Mouse (Mus musculus): ENCODE data around the gene Bcl9.

Bcl9 gene

DNA sequence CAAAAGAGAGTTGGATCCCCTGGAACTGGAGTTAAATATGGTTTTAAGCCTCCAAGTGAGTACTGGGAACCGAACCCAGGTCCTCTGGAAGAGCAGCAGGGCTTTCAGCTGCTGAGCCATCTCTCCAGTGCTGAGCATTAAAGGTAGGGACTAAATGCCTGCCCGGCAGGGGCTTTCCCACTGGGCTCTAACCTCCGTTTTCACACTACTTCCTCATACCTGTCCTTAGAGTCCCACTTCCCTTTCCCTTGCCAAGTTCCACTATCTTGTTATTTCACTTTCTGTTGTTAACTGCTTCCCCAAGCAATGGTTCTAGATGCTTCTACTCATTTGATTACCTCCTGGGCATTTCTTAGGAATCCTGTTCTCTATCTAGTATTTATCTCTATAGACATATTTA lies 65.4 kb downstream of the Bcl9 start:
- DNase-seq (ENCODE audit: low read depth, low spot score) = no peak

- no peak for DNase-seq (ENCODE audit: low read depth, low spot score)
Measured at GRCm38 (mm10) chr3:97231857-97232256, 65.9 kb downstream of the Bcl9 start.

- DNase-seq (ENCODE audit: low read depth, low spot score) = no peak
Measured at GRCm38 (mm10) chr3:97230631-97231404, 66.9 kb downstream of the Bcl9 start.

DNA sequence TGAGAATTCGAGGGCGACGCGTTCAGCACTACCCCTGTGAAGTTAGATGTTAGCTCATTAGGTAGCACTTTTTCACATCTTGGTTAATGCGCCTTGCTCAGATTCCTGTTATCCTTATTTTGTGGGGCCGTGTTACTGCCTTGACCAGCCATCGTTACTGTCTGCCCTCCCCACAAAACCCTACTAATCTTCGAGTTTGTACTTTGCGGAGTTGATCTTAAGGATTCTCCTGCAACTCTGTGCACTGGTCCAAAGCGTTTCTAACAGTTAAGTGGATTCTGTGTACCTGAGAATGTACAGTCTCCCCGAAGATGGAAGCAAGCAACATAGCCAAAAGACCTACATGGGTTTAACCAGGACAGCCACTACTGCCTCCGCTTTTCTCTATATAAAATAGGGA lies 69.3 kb downstream of the Bcl9 start:
- no peak for DNase-seq (ENCODE audit: low read depth, low spot score)

DNA sequence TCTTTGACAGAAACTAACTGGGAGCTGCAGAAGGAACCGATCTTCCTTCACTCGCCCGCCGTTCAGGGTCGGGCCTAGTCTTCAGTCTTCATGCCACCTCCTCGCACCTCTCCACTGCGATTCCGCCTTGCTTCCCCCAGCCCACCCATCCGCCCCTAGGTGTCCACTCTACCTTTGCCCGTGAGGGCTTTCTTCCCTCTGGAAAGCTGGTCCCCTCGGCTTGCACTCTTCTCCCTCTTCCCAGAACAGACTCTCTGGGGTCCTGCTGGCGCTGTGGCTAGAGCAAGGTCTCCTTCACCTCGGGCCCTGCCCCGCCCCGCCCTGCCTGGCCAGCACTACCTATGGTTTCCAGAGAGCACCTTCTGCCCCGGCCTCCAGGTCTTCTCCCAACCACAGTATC lies 69.7 kb downstream of the Bcl9 start:
- DNase-seq (ENCODE audit: low read depth, low spot score) = no peak

- peak; percentile 82 for DNase-seq (ENCODE audit: low read depth, low spot score)
Measured at GRCm38 (mm10) chr3:97227259-97228005, 70.3 kb downstream of the Bcl9 start.

DNA sequence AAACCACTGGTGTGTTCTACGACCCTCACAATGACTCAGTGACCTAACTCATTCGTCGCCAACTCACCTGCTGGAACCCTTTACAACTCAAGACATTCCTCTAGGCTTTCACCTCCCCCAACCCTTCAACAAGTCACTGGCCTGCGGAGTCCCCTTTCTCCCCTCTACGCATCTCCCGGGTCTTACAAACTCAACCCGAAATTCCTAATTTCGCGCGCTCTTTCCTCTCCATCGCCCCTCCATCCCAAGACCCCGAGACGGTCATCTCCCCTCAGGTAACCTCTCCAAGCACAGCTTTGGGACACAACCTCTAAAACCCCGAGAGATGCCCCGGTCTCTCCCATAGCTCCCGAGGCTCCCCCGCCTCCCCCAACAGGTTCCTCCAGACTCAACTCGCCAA lies 71.0 kb downstream of the Bcl9 start:
- DNase-seq (ENCODE audit: low read depth, low spot score) = no peak

DNA sequence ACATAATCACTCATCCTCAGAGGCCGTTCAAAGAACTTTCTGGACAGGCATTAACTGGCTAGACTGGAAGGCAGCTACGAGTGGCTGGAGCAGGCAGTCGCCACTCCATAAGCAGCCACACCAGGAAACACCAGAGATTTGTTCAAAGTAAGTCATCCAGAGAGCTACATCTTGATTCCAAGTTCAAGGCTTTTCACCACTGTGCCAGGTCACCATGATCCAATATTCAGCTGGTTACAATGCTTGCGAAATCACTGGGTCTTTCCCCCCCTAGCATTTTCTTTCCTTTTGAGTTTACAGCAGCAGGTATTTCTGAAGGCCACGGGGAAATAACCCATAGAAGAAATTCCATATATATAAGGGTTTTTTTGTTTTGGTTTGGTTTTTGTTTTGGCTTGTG lies 72.5 kb downstream of the Bcl9 start:
- DNase-seq (ENCODE audit: low read depth, low spot score) = no peak

- DNase-seq (ENCODE audit: low read depth, low spot score) = no peak
Measured at GRCm38 (mm10) chr3:97223261-97223660, 74.5 kb downstream of the Bcl9 start.

- DNase-seq (ENCODE audit: low read depth, low spot score) = no peak
Measured at GRCm38 (mm10) chr3:97215526-97215925, 82.2 kb downstream of the Bcl9 start.

DNA sequence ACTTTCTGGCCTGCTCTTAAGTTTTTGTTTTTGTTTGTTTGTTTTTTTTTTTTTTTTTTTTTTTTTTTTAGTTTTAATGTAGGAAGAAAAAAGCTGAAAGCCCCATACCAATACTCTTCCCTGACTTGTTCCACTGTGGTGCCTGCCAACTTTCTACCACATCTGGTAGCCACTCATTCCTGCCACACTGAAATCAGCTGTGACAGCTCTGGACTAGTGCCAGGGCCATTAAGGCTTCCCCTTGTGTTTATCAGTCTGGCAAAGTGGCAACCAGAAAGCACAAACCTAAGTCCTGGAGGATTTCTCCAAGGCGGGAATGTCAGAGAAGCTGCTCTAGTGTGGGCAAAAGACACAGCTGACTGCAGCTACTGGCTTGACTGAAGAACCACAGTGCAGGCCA lies 83.3 kb downstream of the Bcl9 start:
- no peak for DNase-seq (ENCODE audit: low read depth, low spot score)

DNA sequence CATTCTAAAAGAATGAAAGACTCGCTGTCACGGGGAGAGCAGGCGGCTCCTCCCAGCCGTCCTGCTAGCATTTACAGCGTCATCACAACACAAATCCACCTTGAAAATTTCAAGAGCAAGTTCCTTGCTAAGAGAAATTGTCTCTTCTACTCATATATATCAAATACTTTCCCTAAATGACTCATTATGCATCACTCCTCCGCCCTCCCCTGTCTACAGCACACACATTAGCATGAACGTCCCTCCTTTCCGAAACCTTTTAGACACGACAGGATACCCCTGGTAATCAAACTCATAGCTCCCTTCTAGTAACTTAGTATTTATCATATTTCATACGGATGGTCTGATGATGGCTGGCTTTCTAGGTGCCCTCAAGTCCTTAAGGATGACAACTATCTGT lies 83.8 kb downstream of the Bcl9 start:
- DNase-seq (ENCODE audit: low read depth, low spot score) = no peak

GRCm38 (mm10) chr3:97211177-97211576 lies 86.5 kb downstream of the Bcl9 start:
- DNase-seq (ENCODE audit: low read depth, low spot score) = no peak

- DNase-seq (ENCODE audit: low read depth, low spot score) = no peak
Measured at GRCm38 (mm10) chr3:97209351-97209750, 88.4 kb downstream of the Bcl9 start.

GRCm38 (mm10) chr3:97206521-97206920 lies 91.2 kb downstream of the Bcl9 start:
- DNase-seq (ENCODE audit: low read depth, low spot score) = no peak

GRCm38 (mm10) chr3:97203880-97204279 lies 93.8 kb downstream of the Bcl9 start:
- DNase-seq (ENCODE audit: low read depth, low spot score) = no peak

- DNase-seq (ENCODE audit: low read depth, low spot score) = no peak
Measured at GRCm38 (mm10) chr3:97201943-97202342, 95.8 kb downstream of the Bcl9 start.

- no peak for DNase-seq (ENCODE audit: low read depth, low spot score)
Measured at GRCm38 (mm10) chr3:97199261-97199660, 98.5 kb downstream of the Bcl9 start.

GRCm38 (mm10) chr3:97196571-97196970 lies 101.1 kb downstream of the Bcl9 start:
- DNase-seq (ENCODE audit: low read depth, low spot score) = no peak

GRCm38 (mm10) chr3:97185098-97185860 lies 112.4 kb downstream of the Bcl9 start:
- DNase-seq (ENCODE audit: low read depth, low spot score) = peak; percentile 36

- no peak for DNase-seq (ENCODE audit: low read depth, low spot score)
Measured at GRCm38 (mm10) chr3:97183810-97184209, 113.9 kb downstream of the Bcl9 start.

DNA sequence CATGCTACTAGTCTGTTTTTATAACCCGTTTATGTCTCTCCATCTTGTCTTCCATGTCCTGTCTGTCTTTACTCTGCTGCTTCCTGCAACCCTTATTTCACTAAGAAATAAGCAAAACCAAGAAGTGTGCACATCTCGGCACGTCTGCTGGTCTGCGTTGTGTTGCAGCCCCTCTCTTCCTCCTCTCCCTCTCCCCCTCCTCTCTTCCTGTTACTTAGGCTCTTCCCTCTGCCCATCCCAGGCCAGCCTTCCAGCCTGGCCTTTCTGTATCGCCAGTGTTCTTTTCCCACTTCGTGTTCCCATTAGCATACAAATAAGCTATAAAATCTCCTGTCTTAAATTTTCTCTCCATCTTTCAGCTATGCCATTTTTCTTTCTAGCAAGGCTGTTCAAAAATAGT lies 117.2 kb downstream of the Bcl9 start:
- DNase-seq (ENCODE audit: low read depth, low spot score) = no peak
